Mouse (Mus musculus) ES-CJ7 (cell line): Measurements from ENCODE around the gene Scd3.
A peak's percentile ranks its signal among the peaks of the same experiment; 100 is the strongest.

Source experiments
- DNase-seq: peaks from one replicate; pipeline ENCODE4 v3.0.0; 2011; ENCODE audit warnings: low read depth, low spot score

The Scd3 gene

GRCm38 (mm10) chr19:44203015-44203564 is at the start of gene Scd3:
TSS of gene Scd3 (plus strand) at chr19:44203269.
- no peak for DNase-seq

- peak; percentile 61 for DNase-seq
Observed at GRCm38 (mm10) chr19:44153781-44154180, 49.3 kb upstream of the Scd3 start.

- no peak for DNase-seq
Observed at GRCm38 (mm10) chr19:44157005-44157404, 46.1 kb upstream of the Scd3 start.

- DNase-seq, result no peak
Observed at GRCm38 (mm10) chr19:44159386-44159785, 43.7 kb upstream of the Scd3 start.

- DNase-seq, result peak; percentile 64
Observed at GRCm38 (mm10) chr19:44161515-44161914, 41.6 kb upstream of the Scd3 start.

GRCm38 (mm10) chr19:44174835-44175234 is 28.2 kb upstream of the Scd3 start:
- DNase-seq, result no peak

- no peak for DNase-seq
Observed at GRCm38 (mm10) chr19:44176741-44177140, 26.3 kb upstream of the Scd3 start.

- no peak for DNase-seq
Observed at GRCm38 (mm10) chr19:44180502-44180901, 22.6 kb upstream of the Scd3 start.

GRCm38 (mm10) chr19:44183968-44184367 is 19.1 kb upstream of the Scd3 start:
- no peak for DNase-seq

- DNase-seq, result no peak
Observed at GRCm38 (mm10) chr19:44189056-44189455, 14.0 kb upstream of the Scd3 start.

- no peak for DNase-seq
Observed at GRCm38 (mm10) chr19:44192342-44192741, 10.7 kb upstream of the Scd3 start, which contains the start of gene Pkd2l1. TSS of gene Pkd2l1 (minus strand) at chr19:44192442.

- DNase-seq, result no peak
Observed at GRCm38 (mm10) chr19:44193906-44194305, 9.2 kb upstream of the Scd3 start.

GRCm38 (mm10) chr19:44195138-44195537 is 7.9 kb upstream of the Scd3 start:
- DNase-seq, result peak; percentile 68

- no peak for DNase-seq
Observed at GRCm38 (mm10) chr19:44197053-44197852, 5.8 kb upstream of the Scd3 start.

GRCm38 (mm10) chr19:44198494-44198893 is 4.6 kb upstream of the Scd3 start:
- DNase-seq, result no peak

GRCm38 (mm10) chr19:44198964-44199363 is 4.1 kb upstream of the Scd3 start:
- DNase-seq, result peak; percentile 37

- DNase-seq, result peak; percentile 33
Observed at GRCm38 (mm10) chr19:44207079-44207478, 4.0 kb downstream of the Scd3 start.

- DNase-seq, result peak; percentile 37
Observed at GRCm38 (mm10) chr19:44215255-44215654, 12.2 kb downstream of the Scd3 start.

GRCm38 (mm10) chr19:44217958-44218525 is 15.0 kb downstream of the Scd3 start:
- DNase-seq, result no peak

- DNase-seq, result no peak
Observed at GRCm38 (mm10) chr19:44225728-44226127, 22.7 kb downstream of the Scd3 start.

GRCm38 (mm10) chr19:44229776-44230175 is 26.7 kb downstream of the Scd3 start:
- DNase-seq, result no peak

GRCm38 (mm10) chr19:44230212-44230611 is 27.1 kb downstream of the Scd3 start:
- no peak for DNase-seq

GRCm38 (mm10) chr19:44231608-44232151 is 28.6 kb downstream of the Scd3 start:
- no peak for DNase-seq
